Mouse (Mus musculus) skeletal muscle tissue, adult 2 months (tissue): ENCODE results near the gene Dhcr7.

ENCODE experiments used
- DNase-seq: peaks from one replicate; pipeline ENCODE4 v3.0.0-alpha.2; 2012; ENCODE audit warnings: low read depth, low spot score

Gene Dhcr7

DNA sequence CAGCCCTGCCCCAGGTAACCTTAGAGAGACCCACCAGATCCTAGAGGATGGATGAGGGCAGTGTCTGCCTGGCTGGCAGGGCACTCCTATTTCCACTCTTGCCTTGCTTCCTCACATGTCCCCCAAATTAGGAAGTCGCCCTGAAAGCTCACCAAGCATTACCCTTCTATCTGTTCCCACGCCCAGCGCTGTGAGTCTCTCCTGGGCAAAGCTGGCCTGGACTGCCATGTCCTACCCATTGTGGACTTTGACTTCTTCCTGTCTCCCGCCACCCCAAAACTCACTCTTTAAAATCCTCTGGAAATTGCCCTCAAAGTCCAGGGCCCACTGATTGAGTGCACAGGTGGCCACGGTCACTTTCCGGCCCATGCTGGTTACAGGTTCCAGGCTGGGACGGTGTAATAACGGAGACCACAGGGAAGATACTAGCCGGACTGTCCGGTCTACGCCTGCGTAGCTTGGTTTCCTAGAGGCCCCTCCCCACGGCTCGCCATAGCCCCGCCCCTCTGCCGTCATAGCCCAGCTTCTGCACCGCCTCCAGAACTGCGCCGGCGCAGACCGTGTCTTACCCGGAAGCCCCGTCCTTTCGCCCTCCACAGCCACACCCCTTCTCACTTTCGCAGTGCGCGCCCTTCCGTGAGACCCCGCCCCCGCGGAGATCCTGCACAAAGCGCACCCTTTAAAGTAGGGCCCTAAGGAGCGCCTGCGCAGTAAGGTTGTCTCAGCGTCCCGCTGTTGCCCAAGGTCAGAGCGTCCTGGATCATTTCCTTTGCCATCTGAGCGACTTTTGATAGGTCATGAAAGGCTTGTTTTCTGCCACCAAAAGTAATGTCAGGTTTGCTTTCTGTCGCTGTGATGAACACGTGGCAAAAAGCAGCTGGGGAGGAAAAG is at the start of gene Dhcr7, which contains the start of gene Nadsyn1:
Gene Dhcr7 (plus strand): TSS at position 771 of the 891 bp plus-strand sequence.
Gene Nadsyn1 (minus strand): TSS at position 475 of the 891 bp plus-strand sequence.
- DNase-seq = peak; percentile 99

GRCm38 (mm10) chr7:143776137-143776536 is 46.8 kb upstream of the Dhcr7 start:
- DNase-seq = no peak

- no peak for DNase-seq
Observed at GRCm38 (mm10) chr7:143777375-143777774, 45.6 kb upstream of the Dhcr7 start.

- no peak for DNase-seq
Observed at GRCm38 (mm10) chr7:143783378-143783995, 39.5 kb upstream of the Dhcr7 start.

DNA sequence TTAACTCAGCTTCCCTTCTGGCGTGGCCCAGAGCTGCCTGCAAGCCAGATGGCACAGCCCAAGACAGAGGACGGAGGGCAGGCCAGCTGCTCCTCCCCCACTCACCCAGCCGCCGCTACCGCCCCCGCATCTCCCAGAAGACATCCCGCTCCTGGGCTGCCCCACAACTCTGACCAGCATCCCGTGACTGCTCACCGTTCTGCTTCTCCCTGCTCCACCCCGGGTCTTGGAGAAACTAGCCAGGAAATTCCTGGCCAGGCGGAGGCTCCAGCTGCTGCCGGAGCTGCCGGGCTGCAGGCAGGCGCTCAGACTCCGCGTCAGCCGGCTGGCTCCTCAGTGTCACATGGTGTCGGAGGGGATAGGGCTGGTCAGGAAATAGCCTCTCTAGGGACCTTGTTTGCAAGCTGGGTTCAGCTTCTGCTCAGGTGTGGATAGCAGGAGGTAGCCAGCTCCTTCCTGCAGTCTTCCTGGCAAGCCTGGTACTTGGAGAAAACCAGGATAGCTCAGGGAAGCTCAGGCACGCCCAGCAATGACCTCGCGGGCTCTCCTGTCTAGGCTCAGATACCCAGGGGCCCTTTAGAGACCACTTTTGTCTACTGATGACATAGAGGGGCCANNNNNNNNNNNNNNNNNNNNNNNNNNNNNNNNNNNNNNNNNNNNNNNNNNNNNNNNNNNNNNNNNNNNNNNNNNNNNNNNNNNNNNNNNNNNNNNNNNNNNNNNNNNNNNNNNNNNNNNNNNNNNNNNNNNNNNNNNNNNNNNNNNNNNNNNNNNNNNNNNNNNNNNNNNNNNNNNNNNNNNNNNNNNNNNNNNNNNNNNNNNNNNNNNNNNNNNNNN is 38.7 kb upstream of the Dhcr7 start, which contains the start of gene Mrgpre:
Gene Mrgpre (minus strand): TSS at position 505 of the 834 bp plus-strand sequence.
- DNase-seq = peak; percentile 80

- no peak for DNase-seq
Observed at GRCm38 (mm10) chr7:143792336-143792985, 30.5 kb upstream of the Dhcr7 start.

DNA sequence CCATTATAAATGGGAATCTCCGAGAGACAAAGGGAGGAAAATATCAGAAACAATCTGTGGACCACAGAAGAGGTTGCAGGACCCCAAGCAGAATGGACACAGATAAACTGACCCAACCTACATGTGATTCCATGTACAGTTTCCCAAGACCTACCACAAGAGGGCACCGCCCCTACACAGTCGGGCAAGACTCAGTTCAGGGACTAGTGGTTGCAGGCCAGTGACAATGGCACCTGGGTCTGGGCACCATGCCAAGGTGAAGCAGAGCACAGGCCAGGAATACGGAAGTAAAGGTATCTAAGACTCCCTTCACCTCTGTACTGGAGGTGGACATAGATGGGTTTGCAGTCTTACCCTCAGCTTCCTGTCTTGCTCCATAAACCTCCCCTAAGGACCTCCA is 29.8 kb upstream of the Dhcr7 start:
- no peak for DNase-seq

- no peak for DNase-seq
Observed at GRCm38 (mm10) chr7:143798783-143799182, 24.2 kb upstream of the Dhcr7 start.

DNA sequence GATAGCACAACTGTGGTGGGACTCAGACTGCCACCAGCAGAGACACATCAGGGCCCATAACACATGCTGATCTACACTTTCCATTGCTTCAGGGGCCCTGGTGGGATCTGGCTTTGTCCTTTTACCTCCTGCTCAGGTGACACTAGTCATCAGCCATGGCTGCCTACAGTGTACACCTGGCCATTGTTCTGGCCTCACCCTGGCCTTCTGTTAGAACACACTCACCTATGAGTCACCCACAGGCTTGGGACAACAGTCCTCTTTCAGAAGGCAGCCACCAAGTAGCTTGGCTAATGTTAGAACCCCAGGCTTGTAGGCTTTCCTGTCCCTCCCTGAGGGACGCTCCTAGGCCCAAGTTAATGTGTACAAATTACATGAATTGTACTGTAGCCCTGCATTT is 22.2 kb upstream of the Dhcr7 start:
- DNase-seq = no peak

DNA sequence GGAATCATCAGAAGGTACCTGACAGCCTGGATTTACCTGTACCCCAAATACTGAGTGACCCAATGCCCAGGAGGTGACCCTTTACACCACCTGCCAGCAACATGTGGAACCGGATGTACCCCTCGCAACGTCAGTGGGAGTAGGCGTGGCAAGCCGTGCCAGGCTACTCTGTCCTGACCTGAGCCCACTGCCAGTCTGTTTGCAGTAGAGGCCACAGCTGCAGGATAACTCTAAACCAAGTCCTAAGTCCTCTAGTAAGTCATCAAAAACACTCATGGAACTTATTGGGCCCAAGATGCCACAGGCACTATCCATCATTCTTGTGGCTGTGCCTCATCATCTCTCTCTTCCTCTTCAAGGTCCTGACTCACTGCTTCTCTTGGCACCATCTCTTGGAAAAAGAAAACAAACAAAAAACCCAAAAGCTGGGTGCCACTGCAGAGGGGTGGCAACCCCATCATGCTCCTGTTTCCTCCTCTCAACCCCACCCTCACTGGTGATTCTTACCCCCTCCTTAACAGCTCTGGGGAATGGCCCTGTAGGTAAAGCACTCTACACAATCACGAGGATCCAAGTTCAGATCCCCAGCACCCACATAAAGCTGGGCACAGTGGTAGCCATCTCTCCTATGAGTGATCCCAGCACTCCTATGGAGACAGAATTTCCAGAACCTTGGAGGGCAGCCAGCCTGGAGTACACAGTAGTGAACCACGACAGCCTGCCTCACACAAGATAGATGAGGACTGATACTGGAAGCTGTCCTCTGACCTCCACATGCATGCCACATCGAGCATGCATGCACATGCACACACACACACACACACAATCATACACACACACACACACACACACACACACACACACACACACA is 21.5 kb upstream of the Dhcr7 start:
- no peak for DNase-seq

- no peak for DNase-seq
Observed at GRCm38 (mm10) chr7:143805199-143805624, 17.7 kb upstream of the Dhcr7 start.

DNA sequence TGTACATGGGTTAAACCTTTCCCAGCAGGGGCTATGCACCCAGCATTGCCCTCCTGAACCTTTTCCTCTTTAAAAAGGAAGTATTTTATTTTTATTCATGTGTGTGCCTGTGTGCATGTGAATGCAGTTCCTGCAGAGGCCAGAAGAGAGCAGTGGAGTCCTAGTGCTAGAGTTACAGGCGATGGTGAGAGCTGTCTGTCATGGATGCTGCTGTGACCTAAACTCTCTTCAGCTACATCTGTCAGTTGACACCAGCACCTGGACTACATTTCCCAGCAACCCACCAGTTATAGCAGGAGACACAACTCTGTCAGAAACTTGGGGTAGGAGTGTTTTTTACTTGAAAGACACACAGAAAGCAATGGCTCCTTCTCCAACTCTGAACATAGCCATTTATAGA is 14.0 kb upstream of the Dhcr7 start:
- no peak for DNase-seq

- no peak for DNase-seq
Observed at GRCm38 (mm10) chr7:143819201-143819600, 3.7 kb upstream of the Dhcr7 start.

- no peak for DNase-seq
Observed at GRCm38 (mm10) chr7:143821241-143821640, 1.7 kb upstream of the Dhcr7 start.

- no peak for DNase-seq
Observed at GRCm38 (mm10) chr7:143823266-143823605, 291 bp downstream of the Dhcr7 start.

- DNase-seq = no peak
Observed at GRCm38 (mm10) chr7:143826985-143827384, 4.0 kb downstream of the Dhcr7 start.

GRCm38 (mm10) chr7:143829504-143830331 is 6.8 kb downstream of the Dhcr7 start:
- peak; percentile 94 for DNase-seq

DNA sequence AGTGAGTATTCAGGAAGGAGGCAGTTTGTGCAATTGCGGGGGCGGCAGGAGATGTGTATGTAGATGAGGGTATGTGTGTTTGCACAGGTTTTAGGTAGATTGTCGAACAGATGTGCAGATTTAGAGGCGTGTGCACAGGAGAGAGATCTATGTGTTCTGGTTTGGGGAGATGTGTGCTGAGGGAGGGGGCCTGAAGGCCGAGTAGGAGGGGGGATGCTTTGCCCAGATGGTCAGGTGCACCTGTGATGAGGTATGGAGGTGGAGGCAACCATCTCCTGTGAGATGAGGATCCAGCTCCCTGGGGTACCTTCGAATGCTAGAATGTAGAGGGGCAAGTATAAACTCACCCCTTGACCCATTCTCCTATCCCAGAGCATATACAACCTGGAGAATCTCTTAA is 7.5 kb downstream of the Dhcr7 start:
- no peak for DNase-seq

DNA sequence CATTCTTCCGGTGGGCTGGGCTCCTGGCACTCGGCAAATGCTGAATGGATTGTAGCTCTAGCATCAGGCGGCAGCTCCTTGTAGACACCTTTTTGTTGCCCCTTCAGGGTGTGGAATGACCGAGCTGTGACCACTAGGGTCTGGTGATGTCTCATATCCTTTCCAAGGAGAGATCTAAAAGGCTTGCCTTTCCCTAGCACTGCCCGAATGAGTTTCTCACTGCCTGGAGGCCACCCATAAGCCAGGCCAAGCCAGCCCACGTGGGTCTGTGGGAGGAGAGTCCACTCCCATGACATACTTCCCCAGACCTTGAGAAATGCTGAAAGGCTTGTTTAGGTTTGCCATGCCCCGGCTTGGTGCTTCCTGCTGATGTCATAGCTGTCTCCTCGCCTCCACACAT is 9.3 kb downstream of the Dhcr7 start:
- no peak for DNase-seq

- DNase-seq = no peak
Observed at GRCm38 (mm10) chr7:143832611-143833010, 9.7 kb downstream of the Dhcr7 start.
